24 mouse cellular contexts compared by ENCODE assay signal in genomic region chr15:87551556-87551955, GRCm38 (mm10). TPM values are rescaled to one million over a fixed set of nuclear protein-coding genes. Genes with fewer than 3 reads are reported as not detected.
"Had no signal": no experiment of that assay in that cellular context is flagged by ENCODE, and none has a peak within 500 bp of the region (broad histone marks: within the 10 kb centered on the region; RNA-seq: fewer than 3 reads in every experiment).

No protein-coding gene starts in this region.

- H3K27ac ChIP-seq: kidney, embryonic 15.5 days; limb, embryonic 10.5 days; limb, embryonic 13.5 days; liver, embryonic 12.5 days; liver, embryonic 15.5 days; lung, embryonic 15.5 days; midbrain, embryonic 10.5 days; neural tube, embryonic 12.5 days; stomach, postnatal 0 days had no signal

- H3K4me2 ChIP-seq: kidney, embryonic 15.5 days; limb, embryonic 13.5 days; liver, embryonic 12.5 days; liver, embryonic 15.5 days; lung, embryonic 15.5 days; neural tube, embryonic 12.5 days had no signal

- H3K4me1 ChIP-seq: kidney, embryonic 15.5 days; limb, embryonic 13.5 days; liver, embryonic 12.5 days; liver, embryonic 15.5 days; lung, embryonic 15.5 days; megakaryocyte, embryonic 14.5 days had no signal

- H3K36me3 ChIP-seq: kidney, embryonic 15.5 days; limb, embryonic 10.5 days; limb, embryonic 13.5 days; liver, embryonic 12.5 days; liver, embryonic 15.5 days; lung, embryonic 15.5 days; midbrain, embryonic 10.5 days; neural tube, embryonic 12.5 days had no signal

- H3K9ac ChIP-seq: kidney, embryonic 15.5 days; limb, embryonic 13.5 days; liver, embryonic 12.5 days; liver, embryonic 15.5 days; lung, embryonic 15.5 days; neural tube, embryonic 12.5 days had no signal

- H3K4me3 ChIP-seq: kidney, embryonic 15.5 days; limb, embryonic 10.5 days; limb, embryonic 13.5 days; liver, embryonic 12.5 days; liver, embryonic 15.5 days; lung, embryonic 15.5 days; megakaryocyte, embryonic 14.5 days; midbrain, embryonic 10.5 days; neural tube, embryonic 12.5 days had no signal

- DNase-seq: kidney, postnatal 10 days; kidney, postnatal 36 days; layer of hippocampus, adult 9-11 months; liver; lung, adult 18-20 months; lung, postnatal 10 days; lung, postnatal 36 days; midbrain, embryonic 14.5 days; retina, postnatal 1 day; right cerebral cortex, postnatal 4 days; thymus, adult 2 months; thymus, postnatal 14 days; thymus, postnatal 4 days had no signal

- H3K27me3 ChIP-seq: neural tube, embryonic 12.5 days had no signal

- H3K9me3 ChIP-seq: kidney, embryonic 15.5 days; limb, embryonic 10.5 days; limb, embryonic 13.5 days; liver, embryonic 12.5 days; liver, embryonic 15.5 days; lung, embryonic 15.5 days; midbrain, embryonic 10.5 days; neural tube, embryonic 12.5 days had no signal

- ATAC-seq: liver, embryonic 12.5 days had no signal

RNA-seq across cellular contexts. Expression of gene Fam19a5, which starts 7.5 kb away (rescaled TPM):
- total RNA-seq: neutrophil, adult 5-6 weeks had no signal
- polyA plus RNA-seq: liver, embryonic 15.5 days had no signal
